Comparison of ENCODE assay signal across 28 mouse cellular contexts in the genomic region with DNA sequence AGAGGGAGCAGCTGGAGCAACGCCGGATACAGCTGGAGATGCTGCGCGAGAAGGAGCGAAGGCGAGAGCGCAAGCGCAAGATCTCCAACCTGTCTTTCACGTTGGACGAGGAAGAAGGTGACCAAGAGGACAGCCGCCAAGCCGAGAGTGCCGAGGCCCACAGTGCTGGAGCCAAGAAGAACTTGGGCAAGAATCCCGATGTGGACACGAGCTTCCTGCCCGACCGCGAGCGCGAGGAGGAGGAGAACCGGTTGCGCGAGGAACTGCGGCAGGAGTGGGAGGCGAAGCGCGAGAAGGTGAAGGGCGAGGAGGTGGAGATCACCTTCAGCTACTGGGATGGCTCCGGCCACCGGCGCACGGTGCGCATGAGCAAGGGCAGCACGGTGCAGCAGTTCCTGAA. TPM values are rescaled to one million over a fixed set of nuclear protein-coding genes. Genes with fewer than 3 reads are reported as not detected.
"Had no signal": no experiment of that assay in that cellular context is flagged by ENCODE, and none has a peak within 500 bp of the region (broad histone marks: within the 10 kb centered on the region; RNA-seq: fewer than 3 reads in every experiment).

No protein-coding gene starts in this region.

- H3K4me1 ChIP-seq: kidney, embryonic 15.5 days; limb, embryonic 12.5 days; limb, embryonic 15.5 days; midbrain, embryonic 12.5 days; midbrain, embryonic 15.5 days; neural tube, embryonic 12.5 days; neural tube, embryonic 15.5 days had no signal

- H3K4me3 ChIP-seq: kidney, embryonic 15.5 days; left cerebral cortex, adult 2 months; limb, embryonic 12.5 days; limb, embryonic 15.5 days; midbrain, embryonic 12.5 days; midbrain, embryonic 15.5 days; neural tube, embryonic 12.5 days; neural tube, embryonic 15.5 days had no signal

- H3K9ac ChIP-seq: kidney, embryonic 15.5 days; limb, embryonic 12.5 days; limb, embryonic 15.5 days; liver, embryonic 14.5 days; liver, postnatal 0 days; lung, embryonic 14.5 days; midbrain, embryonic 12.5 days; midbrain, embryonic 15.5 days; neural tube, embryonic 12.5 days; neural tube, embryonic 15.5 days had no signal

- H3K27ac ChIP-seq: kidney, embryonic 15.5 days; left cerebral cortex, adult 2 months; limb, embryonic 12.5 days; limb, embryonic 15.5 days; liver, embryonic 14.5 days; macrophage; midbrain, embryonic 12.5 days; midbrain, embryonic 15.5 days; neural tube, embryonic 12.5 days; neural tube, embryonic 15.5 days had no signal

- DNase-seq: kidney, adult 8-10 months; kidney, postnatal 10 days; kidney, postnatal 36 days; layer of hippocampus, postnatal 36 days; left cerebral cortex, postnatal 4 days; liver, postnatal 0 days; lung, embryonic 14.5 days; retina, postnatal 1 day; thymus, adult 18-20 months; thymus, postnatal 36 days had no signal

- H3K4me2 ChIP-seq: kidney, embryonic 15.5 days; limb, embryonic 12.5 days; limb, embryonic 15.5 days; liver, embryonic 11.5 days; lung, embryonic 14.5 days; midbrain, embryonic 12.5 days; midbrain, embryonic 15.5 days; neural tube, embryonic 12.5 days; neural tube, embryonic 15.5 days had no signal

- ATAC-seq: liver, postnatal 0 days; lung, postnatal 0 days; midbrain, embryonic 15.5 days had no signal

- H3K27me3 ChIP-seq: kidney, embryonic 15.5 days; limb, embryonic 12.5 days; limb, embryonic 15.5 days; midbrain, embryonic 12.5 days; midbrain, embryonic 15.5 days; neural tube, embryonic 12.5 days; neural tube, embryonic 15.5 days had no signal

- H3K9me3 ChIP-seq: limb, embryonic 12.5 days; limb, embryonic 15.5 days; midbrain, embryonic 15.5 days had no signal

- H3K36me3 ChIP-seq: kidney, embryonic 15.5 days; limb, embryonic 12.5 days; limb, embryonic 15.5 days; midbrain, embryonic 12.5 days; midbrain, embryonic 15.5 days; neural tube, embryonic 12.5 days; neural tube, embryonic 15.5 days had no signal

RNA-seq across cellular contexts. Expression of gene Fam50b, which starts 12.2 kb away (rescaled TPM):
- total RNA-seq: layer of hippocampus, adult 8-10 months; layer of hippocampus, postnatal 10 days; layer of hippocampus, postnatal 36 days; left cerebral cortex, adult 2 months; left cerebral cortex, postnatal 14 days; left cerebral cortex, postnatal 4 days had no signal
- polyA plus RNA-seq: kidney, embryonic 15.5 days; limb, embryonic 12.5 days; limb, embryonic 15.5 days; liver, embryonic 11.5 days; lung, embryonic 14.5 days; macrophage; midbrain, embryonic 12.5 days; neural tube, embryonic 12.5 days; neural tube, embryonic 15.5 days; small intestine, adult 2 months; spleen, adult 2 months; stomach, embryonic 16.5 days had no signal
